Mouse (Mus musculus) gastrocnemius, adult 18-20 months (tissue): ENCODE data around the gene Kcnip3. TPM values are rescaled to one million over a fixed set of nuclear protein-coding genes. Genes with fewer than 3 reads are reported as not detected.

Experiments
- DNase-seq: peaks from one replicate; pipeline ENCODE4 v3.0.0; 2021; ENCODE audit warnings: low spot score
- total RNA-seq, 2 experiments: library from RNA; stranded (reverse); gene quantifications; 2 replicates each; pipeline ENCODE4 v1.2.3; 2021

Gene Kcnip3
- total RNA-seq, 2 experiments from 2014 or later = 0.21 to 0.43 TPM

DNA sequence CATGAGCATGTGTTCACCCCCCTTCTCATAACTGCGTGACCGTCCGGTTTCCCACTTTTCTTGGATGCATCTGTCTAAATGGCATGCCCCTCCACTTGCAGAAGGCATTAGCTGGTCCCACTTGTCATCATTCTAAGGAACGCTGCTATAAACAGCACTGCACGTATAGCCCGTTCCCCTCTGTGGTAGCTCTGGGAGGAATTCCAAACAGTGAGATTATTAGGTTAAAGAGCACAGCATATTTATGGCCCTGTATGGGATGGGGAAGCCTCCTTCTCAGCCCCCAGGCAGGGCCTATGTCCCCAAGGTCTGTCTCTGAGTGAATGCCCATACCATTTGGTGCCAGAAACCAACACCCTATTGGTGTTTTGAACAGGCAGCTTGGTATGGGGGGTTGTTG is 110.8 kb downstream of the Kcnip3 start:
- no peak for DNase-seq

Other genes with a start within 250 kb of the Kcnip3 start
- under 1 TPM; 0.37 to 1.00 TPM for gene Dusp2, start 185.9 kb downstream of the Kcnip3 start, total RNA-seq
- gene Astl, start 183.5 kb downstream of the Kcnip3 start, total RNA-seq = not detected
- under 1 TPM; 0.40 to 0.71 TPM for gene Adra2b, start 158.9 kb downstream of the Kcnip3 start, total RNA-seq
- not detected for gene Gpat2, start 96.9 kb downstream of the Kcnip3 start, total RNA-seq
- 10 to 100 TPM; 22.0 to 22.8 TPM for gene Fahd2a, start 77.5 kb downstream of the Kcnip3 start, total RNA-seq
- gene Prom2, start 19.4 kb upstream of the Kcnip3 start, total RNA-seq = not detected
- 1 to 10 TPM; 2.0 to 3.0 TPM for gene Zfp661, start 65.0 kb upstream of the Kcnip3 start, total RNA-seq
- 10 to 100 TPM; 69.3 to 82.2 TPM for gene Mrps5, start 65.1 kb upstream of the Kcnip3 start, total RNA-seq
- gene Mal, start 134.6 kb upstream of the Kcnip3 start, total RNA-seq = 1 to 10 TPM; 1.6 to 1.9 TPM
- gene Mall, start 207.8 kb upstream of the Kcnip3 start, total RNA-seq = 1 to 10 TPM; 2.2 to 4.9 TPM